Comparison of ENCODE assay signal across 7 mouse cellular contexts in the genomic region with DNA sequence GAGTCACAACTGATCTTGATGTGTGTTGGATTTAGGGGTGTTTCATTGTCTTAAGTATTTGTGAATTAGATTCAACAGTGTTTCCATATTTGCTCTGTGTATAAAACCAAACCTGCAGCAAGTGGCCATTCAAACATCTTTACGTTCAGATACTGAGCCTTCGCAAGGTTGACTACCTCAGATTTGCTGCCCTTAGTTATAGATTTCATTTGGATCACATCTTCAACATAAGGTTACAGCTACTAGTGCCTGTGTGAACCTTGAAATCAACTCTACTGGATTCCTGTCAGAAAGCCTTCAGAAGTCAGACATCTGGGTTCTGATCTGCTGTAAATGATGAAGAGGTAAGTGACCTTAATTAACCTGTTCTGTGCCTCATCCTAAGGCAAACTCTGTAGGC. TPM values are rescaled to one million over a fixed set of nuclear protein-coding genes. Genes with fewer than 3 reads are reported as not detected.
"Had no signal": no experiment of that assay in that cellular context is flagged by ENCODE, and none has a peak within 500 bp of the region (broad histone marks: within the 10 kb centered on the region; RNA-seq: fewer than 3 reads in every experiment).

No protein-coding gene starts in this region.

RNA-seq across cellular contexts. Expression of gene Zfp981, which starts 25.6 kb away (rescaled TPM):
- polyA plus RNA-seq: embryonic facial prominence, embryonic 11.5 days; embryonic facial prominence, embryonic 14.5 days; erythroblast, embryonic 14.5 days; forebrain, embryonic 11.5 days; forebrain, embryonic 15.5 days; forebrain, postnatal 0 days; gonadal fat pad, adult 2 months had no signal
